Mouse (Mus musculus): ENCODE measurements around the gene Gm21119. TPM values are rescaled to one million over a fixed set of nuclear protein-coding genes. Genes with fewer than 3 reads are reported as not detected.
"Not testable (repeated sequence)": the region's sequence is repeated elsewhere in the genome, so short reads cannot be mapped to it uniquely, and the experiment has no call there.

Gene Gm21119
- 0.33 TPM in 1 of 2 replicates, not detected in the other for polyA plus RNA-seq (2014; fragmentation: Nextera tagmentation; extraction: Ambion mirVana)

DNA sequence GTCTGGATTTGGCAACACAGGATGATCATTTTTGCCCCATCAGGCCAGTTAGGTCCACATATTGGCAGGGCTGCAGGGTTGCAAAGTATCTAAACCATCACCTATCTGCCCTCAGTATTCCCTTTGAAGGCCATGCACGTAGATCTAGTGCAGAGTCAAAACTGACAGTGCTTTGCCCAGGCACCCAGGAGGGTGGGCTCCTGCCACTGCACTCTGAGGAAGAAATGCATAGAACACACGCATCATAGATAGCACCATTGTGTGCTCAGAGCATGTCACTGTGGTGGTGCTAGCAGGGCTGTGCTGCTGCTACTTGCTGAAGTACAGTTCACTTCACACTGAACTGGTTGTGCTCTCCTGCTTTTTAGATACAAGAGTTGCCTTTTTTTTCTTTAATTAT is at the start of gene Gm21119:
Gm21119 (plus strand) TSS at position 301 of the 400 bp plus-strand sequence.
- H3K27me3 ChIP-seq (ENCODE audit: control insufficient read depth, insufficient read depth, low read length); H3K9ac ChIP-seq (replicated peaks; ENCODE audit: low read depth, low read length); ATAC-seq (ENCODE audit: low read depth); H3K9me3 ChIP-seq (ENCODE audit: control insufficient read depth, low read length); H3K27ac ChIP-seq (ENCODE audit: low read depth, low read length); H3K4me1 ChIP-seq (ENCODE audit: control insufficient read depth, insufficient read depth, low read length); H3K36me3 ChIP-seq (ENCODE audit: control insufficient read depth, insufficient read depth, low read length); H3K4me2 ChIP-seq (ENCODE audit: low read depth, low read length); H3K4me3 ChIP-seq (ENCODE audit: low read depth, low read length): not testable (repeated sequence)
- WGBS = no CpG with 5 or more reads among the region's 2 CpGs

DNA sequence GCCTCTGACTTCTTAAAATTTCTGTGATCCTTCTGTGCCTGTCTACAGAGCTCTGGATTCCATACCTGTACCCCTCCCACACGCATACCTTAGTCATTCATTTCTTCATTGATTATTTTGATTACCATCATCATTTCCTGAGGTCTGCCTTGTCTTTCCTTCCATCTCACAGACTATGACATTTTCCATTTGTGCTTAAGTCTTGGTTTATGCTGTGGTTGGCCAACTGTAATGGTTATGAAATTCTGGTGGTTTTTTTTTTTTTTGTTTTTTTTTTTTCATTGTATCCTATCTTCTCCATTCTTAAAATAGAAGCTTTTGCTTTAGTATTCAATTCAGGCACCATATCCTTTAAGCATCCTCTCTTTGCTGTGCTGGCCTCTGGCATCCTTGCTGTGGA is 48.0 kb upstream of the Gm21119 start:
- not testable (repeated sequence) for H3K36me3 ChIP-seq (ENCODE audit: control insufficient read depth, insufficient read depth, low read length); H3K4me2 ChIP-seq (ENCODE audit: low read depth, low read length); H3K4me3 ChIP-seq (ENCODE audit: low read depth, low read length); H3K9ac ChIP-seq (replicated peaks; ENCODE audit: low read depth, low read length); H3K27ac ChIP-seq (ENCODE audit: low read depth, low read length); H3K9me3 ChIP-seq (ENCODE audit: control insufficient read depth, low read length); ATAC-seq (ENCODE audit: low read depth); H3K4me1 ChIP-seq (ENCODE audit: control insufficient read depth, insufficient read depth, low read length); H3K27me3 ChIP-seq (ENCODE audit: control insufficient read depth, insufficient read depth, low read length)
- WGBS = no CpG with 5 or more reads among the region's 1 CpGs

DNA sequence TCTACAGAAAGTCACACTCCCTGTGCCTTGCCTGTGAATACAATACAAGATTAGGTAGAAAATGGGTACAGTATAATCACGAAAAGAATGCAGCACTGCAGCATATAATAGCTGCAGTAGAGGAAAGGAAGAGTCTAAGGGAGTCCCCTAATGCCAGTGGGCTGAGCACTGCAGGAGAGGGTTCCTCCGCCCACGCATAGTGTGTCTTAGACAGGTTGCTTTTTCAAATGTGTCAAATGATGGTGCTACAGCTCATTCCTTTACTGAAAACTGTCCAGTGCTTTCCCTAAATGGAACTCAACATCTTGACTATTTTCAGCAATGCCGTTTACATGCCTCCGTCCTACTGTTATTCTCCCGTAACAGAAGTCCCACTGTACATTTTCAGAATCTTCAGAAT is 33.6 kb upstream of the Gm21119 start:
- not testable (repeated sequence) for H3K9ac ChIP-seq (replicated peaks; ENCODE audit: low read depth, low read length); H3K36me3 ChIP-seq (ENCODE audit: control insufficient read depth, insufficient read depth, low read length); H3K9me3 ChIP-seq (ENCODE audit: control insufficient read depth, low read length); H3K27ac ChIP-seq (ENCODE audit: low read depth, low read length); H3K4me2 ChIP-seq (ENCODE audit: low read depth, low read length); H3K27me3 ChIP-seq (ENCODE audit: control insufficient read depth, insufficient read depth, low read length); ATAC-seq (ENCODE audit: low read depth); H3K4me3 ChIP-seq (ENCODE audit: low read depth, low read length); H3K4me1 ChIP-seq (ENCODE audit: control insufficient read depth, insufficient read depth, low read length)
- WGBS = over 99% methylated on average over 3 of the region's 6 CpGs

DNA sequence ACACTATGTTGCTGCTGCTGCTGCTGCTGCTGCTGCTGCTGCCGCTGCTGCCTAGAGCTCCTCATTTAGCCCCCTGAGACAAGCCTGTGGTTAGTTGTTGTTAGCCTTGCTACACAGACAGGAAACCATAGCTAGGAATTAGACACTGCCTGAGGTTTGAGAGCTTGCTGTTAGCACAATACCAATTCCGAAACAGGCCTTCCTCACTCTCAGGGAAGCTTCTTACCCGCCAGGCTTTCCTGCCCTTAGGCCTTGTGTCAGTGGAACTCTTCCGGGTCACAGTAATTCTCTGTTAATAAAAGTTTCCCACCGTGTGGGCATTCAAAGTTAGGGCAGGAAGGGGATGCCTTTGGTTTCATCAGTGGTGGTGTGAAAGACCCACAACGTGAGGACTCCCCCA is 31.9 kb upstream of the Gm21119 start:
- not testable (repeated sequence) for H3K27ac ChIP-seq (ENCODE audit: low read depth, low read length); H3K9me3 ChIP-seq (ENCODE audit: control insufficient read depth, low read length); ATAC-seq (ENCODE audit: low read depth); H3K36me3 ChIP-seq (ENCODE audit: control insufficient read depth, insufficient read depth, low read length); H3K4me2 ChIP-seq (ENCODE audit: low read depth, low read length); H3K4me1 ChIP-seq (ENCODE audit: control insufficient read depth, insufficient read depth, low read length); H3K9ac ChIP-seq (replicated peaks; ENCODE audit: low read depth, low read length); H3K27me3 ChIP-seq (ENCODE audit: control insufficient read depth, insufficient read depth, low read length); H3K4me3 ChIP-seq (ENCODE audit: low read depth, low read length)
- 68% methylated on average over 4 of the region's 6 CpGs for WGBS

DNA sequence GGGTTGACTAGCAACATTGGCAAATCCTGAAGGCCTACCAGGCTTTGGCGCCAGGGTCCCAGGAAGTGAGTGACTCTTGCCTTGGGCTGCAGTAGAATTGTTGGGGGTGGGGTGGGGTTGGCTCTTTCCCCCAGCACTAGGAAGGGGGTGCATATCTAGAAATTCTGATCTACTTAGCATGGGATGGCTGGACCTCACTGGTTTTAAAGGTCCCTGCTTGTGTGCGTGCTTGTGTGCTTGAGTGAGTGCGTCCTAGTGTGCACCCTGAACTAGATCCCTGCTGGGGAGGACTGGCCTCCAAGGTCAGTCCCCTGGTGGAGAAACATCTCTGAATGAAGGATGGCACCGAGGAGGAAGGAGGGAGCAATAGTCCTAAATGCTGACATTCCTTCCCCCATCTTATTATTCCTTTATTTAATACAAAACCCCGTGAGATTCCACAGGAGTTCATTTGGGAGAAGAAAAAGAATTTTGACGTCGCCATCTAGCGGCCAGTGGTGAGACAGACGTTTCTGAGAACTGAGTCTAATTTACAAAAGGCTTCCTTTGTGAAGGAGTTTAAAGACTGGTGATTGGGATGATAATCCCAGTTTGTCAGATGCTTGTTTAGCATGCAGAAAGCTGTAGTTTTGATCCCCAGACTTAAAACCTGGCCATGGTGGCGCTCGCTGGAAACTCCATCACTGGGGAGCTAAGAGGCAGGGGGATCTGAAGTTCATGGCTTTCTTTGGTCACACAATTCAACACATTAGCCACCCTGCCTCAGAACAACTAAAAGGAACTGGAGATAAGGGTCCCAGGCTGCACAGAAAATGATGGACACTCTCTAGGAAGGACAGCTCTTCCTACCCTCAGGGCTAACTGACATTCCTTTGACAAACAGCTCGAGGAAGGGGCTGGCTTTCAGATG is 26.2 kb upstream of the Gm21119 start:
- H3K36me3 ChIP-seq (ENCODE audit: control insufficient read depth, insufficient read depth, low read length); H3K4me3 ChIP-seq (ENCODE audit: low read depth, low read length); H3K9ac ChIP-seq (replicated peaks; ENCODE audit: low read depth, low read length); H3K4me2 ChIP-seq (ENCODE audit: low read depth, low read length); H3K4me1 ChIP-seq (ENCODE audit: control insufficient read depth, insufficient read depth, low read length); H3K27me3 ChIP-seq (ENCODE audit: control insufficient read depth, insufficient read depth, low read length); H3K9me3 ChIP-seq (ENCODE audit: control insufficient read depth, low read length); H3K27ac ChIP-seq (ENCODE audit: low read depth, low read length): not testable (repeated sequence)
- 48% methylated on average over 3 of the region's 12 CpGs for WGBS
- ATAC-seq (ENCODE audit: low read depth) = peak; percentile 82

DNA sequence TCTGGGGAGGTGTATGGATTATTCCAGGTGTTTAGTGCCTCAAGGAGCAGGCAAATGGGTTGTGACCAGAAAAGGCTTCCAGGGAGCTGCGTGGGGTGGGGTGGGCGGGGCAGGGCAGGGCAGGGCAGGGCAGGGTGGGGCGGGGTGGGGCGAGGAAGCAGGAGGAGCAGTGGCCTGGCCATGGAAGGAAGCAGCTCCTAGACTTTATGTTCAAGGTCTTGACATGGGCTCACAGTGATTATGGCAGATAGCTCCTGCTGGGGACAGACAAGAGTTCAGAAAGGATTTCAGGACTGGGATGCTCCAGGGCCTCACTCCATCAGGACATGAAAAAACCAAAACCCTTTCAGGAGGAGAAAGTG is 25.6 kb upstream of the Gm21119 start:
- H3K9ac ChIP-seq (replicated peaks; ENCODE audit: low read depth, low read length); H3K9me3 ChIP-seq (ENCODE audit: control insufficient read depth, low read length); H3K4me1 ChIP-seq (ENCODE audit: control insufficient read depth, insufficient read depth, low read length); H3K27ac ChIP-seq (ENCODE audit: low read depth, low read length); H3K36me3 ChIP-seq (ENCODE audit: control insufficient read depth, insufficient read depth, low read length); H3K4me3 ChIP-seq (ENCODE audit: low read depth, low read length); H3K4me2 ChIP-seq (ENCODE audit: low read depth, low read length); H3K27me3 ChIP-seq (ENCODE audit: control insufficient read depth, insufficient read depth, low read length): not testable (repeated sequence)
- 92% methylated on average over 1 of the region's 4 CpGs for WGBS
- peak; percentile 66; the same call in 1 of the 2 replicates for ATAC-seq (ENCODE audit: low read depth)

DNA sequence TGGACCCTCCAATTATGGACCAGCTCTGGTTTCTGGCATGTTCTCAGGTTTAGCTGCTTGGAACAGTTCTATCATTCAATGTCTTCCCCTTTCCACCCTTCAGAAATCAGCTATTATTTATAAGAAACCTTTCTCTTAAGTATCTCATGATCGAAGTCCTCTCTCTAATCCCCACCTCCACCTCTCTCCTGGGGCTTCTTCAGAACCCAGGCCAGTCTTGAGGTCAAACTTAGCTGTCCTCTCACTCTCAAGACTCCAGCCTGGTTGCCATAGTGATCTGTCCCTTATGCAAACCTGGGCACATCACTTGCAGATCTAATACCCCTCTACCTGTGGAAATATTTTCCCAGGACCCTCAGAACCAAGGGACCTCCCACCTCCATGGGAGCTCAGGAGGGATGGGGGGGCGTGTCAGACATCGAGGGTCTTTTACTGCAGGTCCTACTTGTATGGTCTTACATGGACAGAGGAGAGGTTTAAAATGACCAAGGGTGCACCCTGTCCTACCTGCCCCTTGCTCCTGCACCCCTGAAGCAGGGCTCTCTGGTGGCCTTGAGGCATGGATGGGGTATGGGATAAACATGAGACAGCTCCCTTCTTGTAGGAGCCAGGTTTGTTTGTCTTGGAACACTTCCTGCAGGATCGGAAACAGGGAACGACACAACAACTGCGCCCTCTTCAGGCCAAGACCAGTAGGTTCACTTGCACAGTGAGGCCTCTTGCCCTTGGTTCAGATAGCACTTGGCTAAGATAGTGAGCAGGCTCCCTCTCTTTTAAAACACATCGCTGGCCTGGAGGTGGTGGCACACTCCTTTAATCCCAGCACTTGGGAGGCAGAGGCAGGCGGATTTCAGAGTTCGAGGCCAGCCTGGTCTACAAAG is 24.4 kb upstream of the Gm21119 start:
- H3K27ac ChIP-seq (ENCODE audit: low read depth, low read length); H3K4me1 ChIP-seq (ENCODE audit: control insufficient read depth, insufficient read depth, low read length); H3K9ac ChIP-seq (replicated peaks; ENCODE audit: low read depth, low read length); H3K27me3 ChIP-seq (ENCODE audit: control insufficient read depth, insufficient read depth, low read length); H3K4me3 ChIP-seq (ENCODE audit: low read depth, low read length); H3K36me3 ChIP-seq (ENCODE audit: control insufficient read depth, insufficient read depth, low read length); H3K9me3 ChIP-seq (ENCODE audit: control insufficient read depth, low read length); H3K4me2 ChIP-seq (ENCODE audit: low read depth, low read length); ATAC-seq (ENCODE audit: low read depth): not testable (repeated sequence)
- WGBS = 86% methylated on average over 3 of the region's 9 CpGs

DNA sequence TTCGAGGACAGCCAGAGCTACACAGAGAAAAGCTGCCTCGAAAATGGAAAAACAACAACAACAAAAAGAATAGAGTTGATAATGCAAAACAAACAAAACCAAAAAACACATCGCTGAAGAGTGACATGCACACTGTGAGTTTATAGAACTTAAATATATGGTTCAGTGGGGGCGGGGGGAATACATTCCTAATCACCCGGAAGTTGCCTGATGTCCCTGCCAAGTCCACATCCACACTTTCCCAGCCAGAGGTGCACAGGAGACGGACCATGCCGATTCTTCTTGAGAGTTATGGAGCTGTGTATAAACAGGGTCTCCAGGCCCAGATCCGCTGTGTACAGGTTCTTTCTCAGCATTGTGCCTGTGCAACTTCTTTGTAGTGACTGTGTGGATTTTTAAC is 23.7 kb upstream of the Gm21119 start:
- not testable (repeated sequence) for H3K27me3 ChIP-seq (ENCODE audit: control insufficient read depth, insufficient read depth, low read length)
- 96% methylated on average over 3 of the region's 8 CpGs for WGBS

DNA sequence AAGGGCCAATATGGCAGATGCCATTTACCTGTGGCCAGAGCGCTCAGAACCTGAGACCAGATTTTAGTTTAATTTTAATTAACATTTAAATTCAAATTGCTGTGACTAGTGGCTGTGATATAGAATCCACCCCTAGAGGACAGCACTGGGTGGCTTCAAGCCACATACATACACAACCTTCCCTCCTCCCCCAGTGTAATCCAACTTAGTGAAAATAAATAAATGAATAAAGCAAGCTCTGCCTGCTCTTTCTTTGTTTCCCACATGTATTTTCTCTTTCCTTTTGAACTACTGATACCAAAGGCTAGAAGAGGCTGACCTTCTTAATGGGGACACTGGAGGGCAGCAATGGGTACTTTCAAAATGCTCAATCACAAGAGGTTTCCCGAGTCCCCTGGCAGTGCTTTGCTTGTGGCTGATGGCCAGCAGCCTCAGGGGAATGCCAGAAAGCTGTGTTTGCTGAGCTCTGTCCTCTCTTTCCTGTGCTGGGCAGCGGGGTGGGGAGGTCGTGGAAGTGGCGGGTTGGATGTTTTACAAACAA is 21.9 kb upstream of the Gm21119 start:
- WGBS = 100% methylated on average over 1 of the region's 5 CpGs
- H3K4me2 ChIP-seq (ENCODE audit: low read depth, low read length); H3K27ac ChIP-seq (ENCODE audit: low read depth, low read length); H3K27me3 ChIP-seq (ENCODE audit: control insufficient read depth, insufficient read depth, low read length); H3K9me3 ChIP-seq (ENCODE audit: control insufficient read depth, low read length); H3K9ac ChIP-seq (replicated peaks; ENCODE audit: low read depth, low read length); H3K4me1 ChIP-seq (ENCODE audit: control insufficient read depth, insufficient read depth, low read length); H3K36me3 ChIP-seq (ENCODE audit: control insufficient read depth, insufficient read depth, low read length); H3K4me3 ChIP-seq (ENCODE audit: low read depth, low read length); ATAC-seq (ENCODE audit: low read depth): not testable (repeated sequence)

More for the DNA sequence above, 23.7 kb upstream of the Gm21119 start:
- not testable (repeated sequence) for H3K4me2 ChIP-seq (ENCODE audit: low read depth, low read length); H3K36me3 ChIP-seq (ENCODE audit: control insufficient read depth, insufficient read depth, low read length); H3K27ac ChIP-seq (ENCODE audit: low read depth, low read length); H3K4me1 ChIP-seq (ENCODE audit: control insufficient read depth, insufficient read depth, low read length); H3K9ac ChIP-seq (replicated peaks; ENCODE audit: low read depth, low read length); ATAC-seq (ENCODE audit: low read depth); H3K4me3 ChIP-seq (ENCODE audit: low read depth, low read length); H3K9me3 ChIP-seq (ENCODE audit: control insufficient read depth, low read length)

Measured in neural tube, embryonic 14.5 days (tissue).